Mouse (Mus musculus): ENCODE measurements around the gene Rpl5.

The Rpl5 gene

DNA sequence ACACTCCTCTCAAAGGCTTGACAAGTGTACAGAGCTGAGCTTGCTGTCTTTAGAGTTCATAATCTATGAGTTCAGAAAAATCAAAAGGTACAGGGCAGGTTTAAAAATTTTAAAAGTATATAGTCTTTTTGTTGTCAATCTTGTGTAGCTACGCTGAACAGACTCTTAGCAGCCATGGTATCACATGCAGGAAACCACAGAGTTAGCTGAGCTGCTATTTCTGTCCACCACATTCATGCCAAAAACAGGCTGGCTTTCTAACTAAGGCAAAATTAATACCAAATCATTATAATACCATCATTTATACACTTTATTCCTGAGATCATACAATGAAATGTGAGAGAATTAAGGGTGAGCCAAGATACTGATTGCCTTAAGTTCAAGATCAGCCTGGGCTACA lies 46.2 kb downstream of the Rpl5 start:
- no peak for DNase-seq

- no peak for DNase-seq
Measured at GRCm38 (mm10) chr5:107947548-107947947, 47.2 kb downstream of the Rpl5 start.

GRCm38 (mm10) chr5:107948899-107949298 lies 48.6 kb downstream of the Rpl5 start:
- DNase-seq = no peak

DNA sequence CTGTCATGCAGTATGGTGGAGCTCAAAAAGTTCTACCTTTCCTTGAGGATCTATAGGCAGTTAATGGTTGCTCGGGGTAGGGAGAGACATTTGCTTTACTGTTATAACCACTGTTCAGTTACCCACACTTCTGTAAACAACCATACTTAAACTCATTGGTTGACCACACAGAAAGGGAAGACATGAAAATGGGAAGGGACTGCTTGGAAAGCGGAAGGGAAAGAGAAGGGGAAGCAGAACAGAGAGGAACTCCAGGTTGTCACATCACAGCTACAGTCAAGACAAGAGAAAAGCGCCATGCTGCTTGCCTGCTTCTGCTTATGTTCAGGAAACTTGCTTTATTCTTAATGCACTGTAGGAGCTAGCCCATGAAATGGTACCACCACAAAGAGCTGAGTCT lies 49.3 kb downstream of the Rpl5 start:
- DNase-seq = no peak

DNA sequence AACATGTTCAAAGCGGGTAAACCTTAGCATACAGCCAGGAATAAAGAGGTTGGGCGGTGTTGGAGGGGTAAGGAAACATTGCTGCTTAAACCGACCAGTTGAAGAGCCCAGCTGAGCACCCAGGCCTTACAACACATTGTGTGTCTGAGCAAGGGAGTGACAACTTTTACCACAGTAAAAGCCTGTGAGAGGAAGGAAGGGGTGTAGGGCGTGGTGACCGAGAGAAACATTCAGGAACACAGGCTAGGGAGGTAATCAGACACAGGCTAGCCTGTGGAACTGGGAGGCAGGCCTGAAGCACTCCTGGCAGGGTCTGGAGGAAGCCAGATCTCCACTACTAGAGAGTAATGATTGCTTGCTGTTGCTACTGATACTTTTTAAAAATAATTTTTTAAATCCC lies 50.3 kb downstream of the Rpl5 start:
- DNase-seq = no peak
